Mouse (Mus musculus): ENCODE data around the gene Tmed10. TPM values are rescaled to one million over a fixed set of nuclear protein-coding genes. Genes with fewer than 3 reads are reported as not detected.

The Tmed10 gene
- polyA plus RNA-seq, 1 experiment from 2014 or later, result 212 TPM

- H3K4me2 ChIP-seq (ENCODE audit: low read length), result no peak overlapping the region
- no peaks in the 10 kb centered on the region for H3K36me3 ChIP-seq (ENCODE audit: control insufficient read depth, insufficient read depth, low read length)
- H3K4me3 ChIP-seq (ENCODE audit: low read depth, low read length), result no peak overlapping the region
- no peak overlapping the region for H3K9ac ChIP-seq (ENCODE audit: low read length)
- peaks cover 5% of the 10 kb centered on the region; the same call in 1 of the 2 replicates for H3K9me3 ChIP-seq (replicated peaks; ENCODE audit: control insufficient read depth, low read length)
- H3K27me3 ChIP-seq (replicated peaks; ENCODE audit: control insufficient read depth, insufficient read depth, low read length), result no peaks in the 10 kb centered on the region
- peaks cover 3% of the 10 kb centered on the region; the same call in 1 of the 2 replicates for H3K4me1 ChIP-seq (ENCODE audit: control insufficient read depth, insufficient read depth, low read length)
- DNase-seq (ENCODE audit: low spot score), result no peak
- no peak overlapping the region for H3K27ac ChIP-seq (ENCODE audit: low read depth, low read length)
- no peak for ATAC-seq
- WGBS, result 74% methylated on average over 6 of the region's 6 CpGs
These were observed 82.4 kb downstream of the Tmed10 start for GRCm38 (mm10) chr12:85292288-85292687.

GRCm38 (mm10) chr12:85291541-85291940, 83.1 kb downstream of the Tmed10 start:
- no peak overlapping the region for H3K27ac ChIP-seq (ENCODE audit: low read depth, low read length)
- no peaks in the 10 kb centered on the region for H3K36me3 ChIP-seq (ENCODE audit: control insufficient read depth, insufficient read depth, low read length)
- no peak for DNase-seq (ENCODE audit: low spot score)
- H3K9me3 ChIP-seq (replicated peaks; ENCODE audit: control insufficient read depth, low read length), result peaks cover 5% of the 10 kb centered on the region; the same call in 1 of the 2 replicates
- ATAC-seq, result no peak
- H3K4me2 ChIP-seq (ENCODE audit: low read length), result no peak overlapping the region
- H3K4me1 ChIP-seq (ENCODE audit: control insufficient read depth, insufficient read depth, low read length), result peaks cover 3% of the 10 kb centered on the region; the same call in 1 of the 2 replicates
- H3K27me3 ChIP-seq (replicated peaks; ENCODE audit: control insufficient read depth, insufficient read depth, low read length), result no peaks in the 10 kb centered on the region
- no peak overlapping the region for H3K4me3 ChIP-seq (ENCODE audit: low read depth, low read length)
- H3K9ac ChIP-seq (ENCODE audit: low read length), result no peak overlapping the region

- 81% methylated on average over 10 of the region's 10 CpGs for WGBS
- H3K9me3 ChIP-seq (replicated peaks; ENCODE audit: control insufficient read depth, low read length), result peaks cover 5% of the 10 kb centered on the region; the same call in 1 of the 2 replicates
- no peak for ATAC-seq
- DNase-seq (ENCODE audit: low spot score), result no peak
- peaks cover 3% of the 10 kb centered on the region; the same call in 1 of the 2 replicates for H3K4me1 ChIP-seq (ENCODE audit: control insufficient read depth, insufficient read depth, low read length)
- no peak overlapping the region for H3K4me3 ChIP-seq (ENCODE audit: low read depth, low read length)
- no peak overlapping the region for H3K4me2 ChIP-seq (ENCODE audit: low read length)
- H3K36me3 ChIP-seq (ENCODE audit: control insufficient read depth, insufficient read depth, low read length), result no peaks in the 10 kb centered on the region
- no peak overlapping the region for H3K27ac ChIP-seq (ENCODE audit: low read depth, low read length)
- H3K9ac ChIP-seq (ENCODE audit: low read length), result no peak overlapping the region
- no peaks in the 10 kb centered on the region for H3K27me3 ChIP-seq (replicated peaks; ENCODE audit: control insufficient read depth, insufficient read depth, low read length)
These were observed 84.0 kb downstream of the Tmed10 start for GRCm38 (mm10) chr12:85290633-85291032.

Other genes with a start within 250 kb of the Tmed10 start
- 11.7 and 16.6 TPM in 2 replicates for gene Rps6kl1, start 223.6 kb downstream of the Tmed10 start, polyA plus RNA-seq (2014; fragmentation: Nextera tagmentation; extraction: Ambion mirVana)
- 6.7 and 7.2 TPM in 2 replicates for gene Pgf, start 197.1 kb downstream of the Tmed10 start, polyA plus RNA-seq (2014; fragmentation: Nextera tagmentation; extraction: Ambion mirVana)
- gene Eif2b2, start 155.4 kb downstream of the Tmed10 start, polyA plus RNA-seq (2014; fragmentation: Nextera tagmentation; extraction: Ambion mirVana), result 95.5 and 102 TPM in 2 replicates
- 9.0 and 11.1 TPM in 2 replicates for gene Mlh3, start 104.2 kb downstream of the Tmed10 start, polyA plus RNA-seq (2014; fragmentation: Nextera tagmentation; extraction: Ambion mirVana)
- gene Acyp1, start 86.4 kb downstream of the Tmed10 start, polyA plus RNA-seq (2014; fragmentation: Nextera tagmentation; extraction: Ambion mirVana), result 60.3 and 65.9 TPM in 2 replicates
- 0.95 and 1.4 TPM in 2 replicates for gene Zc2hc1c, start 86.3 kb downstream of the Tmed10 start, polyA plus RNA-seq (2014; fragmentation: Nextera tagmentation; extraction: Ambion mirVana)
- gene Nek9, start 35.5 kb downstream of the Tmed10 start, polyA plus RNA-seq (2014; fragmentation: Nextera tagmentation; extraction: Ambion mirVana), result 9.5 and 10.4 TPM in 2 replicates
- 1.2 and 1.4 TPM in 2 replicates for gene Fos, start 99.0 kb upstream of the Tmed10 start, polyA plus RNA-seq (2014; fragmentation: Nextera tagmentation; extraction: Ambion mirVana)
- 0.24 TPM in 1 of 2 replicates, not detected in the other for gene Jdp2, start 224.2 kb upstream of the Tmed10 start, polyA plus RNA-seq (2014; fragmentation: Nextera tagmentation; extraction: Ambion mirVana)